In the genomic region with DNA sequence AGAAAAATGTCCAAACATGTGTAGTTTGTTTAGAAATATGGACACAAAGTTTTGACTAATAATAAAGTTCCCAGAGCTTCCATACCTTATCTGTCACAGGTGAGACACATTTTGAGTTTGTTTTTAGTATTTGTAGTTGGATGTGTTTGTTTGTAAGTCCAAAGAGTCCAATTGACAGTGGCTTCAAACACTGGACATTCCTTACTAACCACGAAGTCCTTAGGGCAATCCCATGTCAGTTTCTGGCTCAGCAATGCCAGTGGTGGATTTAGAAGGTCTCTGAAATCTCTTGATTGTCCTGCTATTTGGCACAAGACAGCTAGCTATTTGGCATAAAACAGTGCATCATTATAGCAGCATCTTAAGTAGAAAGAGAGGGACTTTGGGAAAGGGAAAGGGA, we compare ENCODE assay signal across 18 mouse cellular contexts.
"Had no signal": no experiment of that assay in that cellular context is flagged by ENCODE, and none has a peak within 500 bp of the region (broad histone marks: within the 10 kb centered on the region; RNA-seq: fewer than 3 reads in every experiment).

No protein-coding gene starts in this region.

- DNase-seq: lung, embryonic 14.5 days; lung, postnatal 10 days; lung, postnatal 4 days; midbrain, embryonic 14.5 days; retina, postnatal 1 day; right cerebral cortex, adult 18-20 months; right cerebral cortex, postnatal 25 days; right cerebral cortex, postnatal 4 days; spleen, adult 18-20 months; thymus, adult 18-20 months; thymus, postnatal 14 days; thymus, postnatal 36 days had no signal

- H3K27ac ChIP-seq: midbrain, embryonic 10.5 days; midbrain, embryonic 12.5 days; neural tube, embryonic 13.5 days; neural tube, embryonic 15.5 days had no signal

- H3K9ac ChIP-seq: lung, embryonic 14.5 days; midbrain, embryonic 12.5 days; neural tube, embryonic 13.5 days; neural tube, embryonic 15.5 days had no signal

- H3K27me3 ChIP-seq: midbrain, embryonic 12.5 days; neural tube, embryonic 13.5 days; neural tube, embryonic 15.5 days had no signal

- H3K4me3 ChIP-seq: midbrain, embryonic 10.5 days; midbrain, embryonic 12.5 days; myocyte; neural tube, embryonic 13.5 days; neural tube, embryonic 15.5 days had no signal

- H3K4me1 ChIP-seq: midbrain, embryonic 10.5 days; midbrain, embryonic 12.5 days; neural tube, embryonic 13.5 days; neural tube, embryonic 15.5 days had no signal

- H3K36me3 ChIP-seq: midbrain, embryonic 12.5 days; neural tube, embryonic 15.5 days had no signal

- H3K4me2 ChIP-seq: lung, embryonic 14.5 days; midbrain, embryonic 12.5 days; neural tube, embryonic 13.5 days; neural tube, embryonic 15.5 days had no signal

- ATAC-seq: midbrain, embryonic 16.5 days had no signal
